Mouse (Mus musculus) gastrocnemius, postnatal 4 days (tissue): Measurements from ENCODE around the gene Tomm34. TPM values are rescaled to one million over a fixed set of nuclear protein-coding genes. Genes with fewer than 3 reads are reported as not detected.

ENCODE experiments used
- DNase-seq, 2 experiments: peaks; one replicate each; pipeline ENCODE4 v3.0.0; 2021 to 2022; ENCODE audit warnings: low spot score in 2 of 2, mixed read lengths in 2 of 2
- long read RNA-seq, 2 experiments: library from polyadenylated mRNA; stranded (forward); transcript quantifications; one replicate each; pipeline ENCODE4 v2.0.0; 2021
- total RNA-seq, 2 experiments: library from RNA; stranded (reverse); gene quantifications; 2 replicates each; pipeline ENCODE4 v1.2.3; 2021

Gene Tomm34
- 10 to 100 TPM; 25.2 to 25.4 TPM for total RNA-seq
- long read RNA-seq, experiment 1, transcript Tomm34-201 (7 exons, 2,302 nt), result minor isoform, 7 of 43 reads
- long read RNA-seq, experiment 1, transcript Tomm34-202 (7 exons, 1,923 nt), result major isoform, 32 of 43 reads
- long read RNA-seq, experiment 1, partial matches to known transcripts, result 1 of 43 reads
- long read RNA-seq, experiment 1, other reads (novel, unspliced or antisense), result 3 of 43 reads
- long read RNA-seq, experiment 2, transcript Tomm34-202 (7 exons, 1,923 nt), result major isoform, 27 of 47 reads
- long read RNA-seq, experiment 2, transcript Tomm34-201 (7 exons, 2,302 nt), result minor isoform, 12 of 47 reads
- long read RNA-seq, experiment 2, partial matches to known transcripts, result 3 of 47 reads
- long read RNA-seq, experiment 2, other reads (novel, unspliced or antisense), result 5 of 47 reads

GRCm38 (mm10) chr2:164070765-164071436, at the start of gene Tomm34:
TSS of gene Tomm34 (minus strand) at chr2:164071169.
- DNase-seq, result peak; percentile 91 to 96

- no peak for DNase-seq
Observed at GRCm38 (mm10) chr2:164119503-164119902, 48.5 kb upstream of the Tomm34 start.

GRCm38 (mm10) chr2:164115531-164115930, 44.6 kb upstream of the Tomm34 start:
- DNase-seq, result no peak

- DNase-seq, result no peak
Observed at GRCm38 (mm10) chr2:164114051-164114450, 43.1 kb upstream of the Tomm34 start.

- no peak for DNase-seq
Observed at GRCm38 (mm10) chr2:164111546-164111945, 40.6 kb upstream of the Tomm34 start.

GRCm38 (mm10) chr2:164108501-164108900, 37.5 kb upstream of the Tomm34 start:
- DNase-seq, result no peak

GRCm38 (mm10) chr2:164107125-164107874, 36.3 kb upstream of the Tomm34 start:
- no peak for DNase-seq

- DNase-seq, result no peak
Observed at GRCm38 (mm10) chr2:164106287-164107035, 35.5 kb upstream of the Tomm34 start.

GRCm38 (mm10) chr2:164103501-164103900, 32.5 kb upstream of the Tomm34 start:
- DNase-seq, result peak in 1 of 2 experiments; percentile 48

- no peak for DNase-seq
Observed at GRCm38 (mm10) chr2:164102366-164102765, 31.4 kb upstream of the Tomm34 start.

GRCm38 (mm10) chr2:164101936-164102335, 31.0 kb upstream of the Tomm34 start:
- no peak for DNase-seq

GRCm38 (mm10) chr2:164098603-164099250, 27.8 kb upstream of the Tomm34 start:
- DNase-seq, result no peak

GRCm38 (mm10) chr2:164094152-164094551, 23.2 kb upstream of the Tomm34 start:
- DNase-seq, result no peak

GRCm38 (mm10) chr2:164089508-164089907, 18.5 kb upstream of the Tomm34 start:
- DNase-seq, result no peak

- no peak for DNase-seq
Observed at GRCm38 (mm10) chr2:164087416-164088017, 16.5 kb upstream of the Tomm34 start.

GRCm38 (mm10) chr2:164084342-164084700, 13.4 kb upstream of the Tomm34 start:
- DNase-seq, result no peak

- no peak for DNase-seq
Observed at GRCm38 (mm10) chr2:164083609-164084341, 12.8 kb upstream of the Tomm34 start.

- DNase-seq, result no peak
Observed at GRCm38 (mm10) chr2:164082175-164082574, 11.2 kb upstream of the Tomm34 start.

GRCm38 (mm10) chr2:164081577-164081976, 10.6 kb upstream of the Tomm34 start:
- DNase-seq, result no peak
